Mouse (Mus musculus) myocyte (in vitro differentiated cells): Measurements from ENCODE around the gene Cnga4.

Experiments
- E2F4 ChIP-seq: IDR thresholded peaks from one replicate; pipeline ENCODE4 v1.6.1; 2011; ENCODE audit warnings: mild to moderate bottlenecking, control low read depth, moderate library complexity; ENCODE audit not compliant: insufficient read depth
- MAX ChIP-seq: IDR thresholded peaks from one replicate; pipeline ENCODE4 v1.6.1; 2011; ENCODE audit warnings: low read depth, mild to moderate bottlenecking, control low read depth
- POLR2A ChIP-seq: IDR thresholded peaks from one replicate; pipeline ENCODE4 v1.6.1; 2011; ENCODE audit warnings: low read depth, mild to moderate bottlenecking, control low read depth, moderate library complexity; ENCODE audit not compliant: insufficient read length
- POLR2AphosphoS2 ChIP-seq: IDR thresholded peaks from one replicate; pipeline ENCODE4 v1.6.1; 2011; ENCODE audit warnings: low read depth, control low read depth; ENCODE audit not compliant: insufficient read length
- USF1 ChIP-seq: IDR thresholded peaks from one replicate; pipeline ENCODE4 v1.6.1; 2011; ENCODE audit warnings: low read depth, mild to moderate bottlenecking, control low read depth, moderate library complexity

DNA sequence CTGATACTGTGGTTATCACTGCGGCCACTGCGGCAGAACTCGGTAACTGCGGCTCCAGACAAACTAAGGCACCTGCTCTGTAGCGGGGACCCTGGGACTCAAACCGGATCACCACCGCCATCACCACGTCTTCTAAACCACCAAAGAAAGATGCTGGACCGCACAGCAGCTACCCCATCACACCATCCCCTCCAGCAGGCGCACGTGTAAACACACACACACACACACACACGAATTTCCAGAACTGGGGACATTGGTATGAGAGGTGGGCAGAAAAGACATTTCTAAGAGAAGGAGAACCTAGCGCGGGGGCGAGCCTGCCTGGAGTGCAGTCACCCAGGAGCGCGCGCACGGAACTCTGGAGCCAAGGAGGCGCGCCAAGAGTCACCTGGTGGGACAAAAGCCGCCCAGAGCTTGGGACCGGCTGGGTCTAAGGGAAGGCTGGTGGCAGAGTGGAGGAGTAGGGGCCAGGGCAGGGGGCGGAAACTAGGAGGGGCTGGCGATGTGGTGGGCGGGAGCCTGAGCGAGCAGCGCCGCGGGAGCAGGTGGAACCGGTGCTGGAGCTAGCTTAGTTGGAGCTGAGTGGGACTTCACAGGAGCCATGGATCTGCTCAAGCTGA is 21.2 kb downstream of the Cnga4 start, which contains the start of gene Cckbr:
- TF ChIP-seq POLR2A: no peak
- TF ChIP-seq USF1: no peak
- no peak for TF ChIP-seq E2F4
- TF ChIP-seq MAX: no peak
- no peak for TF ChIP-seq POLR2AphosphoS2
